Mouse (Mus musculus) forebrain, embryonic 11.5 days (tissue): ENCODE data around the gene Ap1g1. TPM values are rescaled to one million over a fixed set of nuclear protein-coding genes. Genes with fewer than 3 reads are reported as not detected.

Experiments used
- ATAC-seq: fragments of 200-750 bp; cut with Nextera tagmentation; replicated peaks from 2 replicates; pipeline ENCODE4 v1.8.0; 2017; ENCODE audit warnings: moderate TSS enrichment; ENCODE audit not compliant: low FRiP score
- DNase-seq: peaks from one replicate; pipeline ENCODE4 v3.0.0-alpha.2; 2017; ENCODE audit warnings: low spot score
- H3K27ac ChIP-seq: fragments of 300-500 bp; sonication (generic); 2 replicates; pipeline ENCODE4 v1.5.1; 2014; ENCODE audit warnings: low read depth, low read length
- H3K27me3 ChIP-seq: fragments of 300-500 bp; sonication (generic); 2 replicates; pipeline ENCODE4 v1.6.1; 2014; ENCODE audit warnings: mild to moderate bottlenecking, low read length, mixed read lengths; ENCODE audit not compliant: control insufficient read depth, insufficient read depth
- H3K36me3 ChIP-seq: fragments of 300-500 bp; sonication (generic); 2 replicates; pipeline ENCODE4 v1.6.1; 2014; ENCODE audit warnings: mild to moderate bottlenecking, low read length, moderate library complexity, mixed read lengths; ENCODE audit not compliant: control insufficient read depth, insufficient read depth
- H3K4me1 ChIP-seq: fragments of 300-500 bp; sonication (generic); replicated peaks from 2 replicates; pipeline ENCODE4 v1.6.1; 2014; ENCODE audit warnings: low read length, mixed read lengths; ENCODE audit not compliant: control insufficient read depth, insufficient read depth
- H3K4me2 ChIP-seq: fragments of 300-500 bp; sonication (generic); 2 replicates; pipeline ENCODE4 v1.6.1; 2014; ENCODE audit warnings: low read depth, mild to moderate bottlenecking, low read length, moderate library complexity, mixed read lengths; ENCODE audit not compliant: severe bottlenecking
- H3K4me3 ChIP-seq: fragments of 300-500 bp; sonication (generic); 2 replicates; pipeline ENCODE4 v1.5.1; 2014; ENCODE audit warnings: low read depth, low read length
- H3K9ac ChIP-seq: fragments of 300-500 bp; sonication (generic); 2 replicates; pipeline ENCODE4 v1.6.1; 2014; ENCODE audit warnings: low read length
- H3K9me3 ChIP-seq: fragments of 300-500 bp; sonication (generic); 2 replicates; pipeline ENCODE4 v1.6.1; 2016; ENCODE audit warnings: low read length, mixed read lengths; ENCODE audit not compliant: control insufficient read depth
- WGBS: fragments of 180-500 bp; shearing (Covaris S2); extraction: QIAGEN DNeasy Blood & Tissue Kit; methylation state at CpG from one replicate; pipeline ENCODE4 v1.1.7; 2014; 5-methylcytosine and 5-hydroxymethylcytosine counted together
- polyA plus RNA-seq: library from polyadenylated mRNA; unstranded; fragments of >200 nt; fragmentation: Nextera tagmentation; extraction: Ambion mirVana; gene quantifications from 2 replicates; pipeline ENCODE4 v1.2.1, GENCODE M21; 2014

The Ap1g1 gene
- polyA plus RNA-seq, 1 experiment from 2014 or later = 47.0 TPM

DNA sequence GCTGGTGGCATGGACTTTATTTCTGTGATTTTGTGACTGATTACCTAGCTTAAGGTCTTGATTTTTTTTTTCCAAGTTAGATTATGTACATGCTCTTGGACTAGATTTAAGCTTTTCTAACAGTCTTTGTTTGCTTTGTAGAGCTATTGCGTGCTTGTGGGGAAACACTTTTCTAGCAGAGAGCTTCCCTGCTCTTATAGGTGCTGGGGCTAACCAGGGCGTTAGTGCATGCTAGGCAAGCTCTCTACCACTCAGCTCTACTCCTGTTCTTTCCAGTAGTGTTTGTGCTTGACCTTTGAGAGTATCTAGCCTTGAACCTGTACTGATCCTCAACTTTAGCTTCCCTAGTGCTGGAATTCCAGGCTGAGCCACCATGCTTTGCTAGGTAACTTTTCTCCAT lies 22.0 kb downstream of the Ap1g1 start:
- no peaks in the 10 kb centered on the region; the same call in 1 of the 2 replicates for H3K36me3 ChIP-seq

GRCm38 (mm10) chr8:109803211-109803610 lies 24.9 kb downstream of the Ap1g1 start:
- Histone ChIP-seq H3K4me1 (no peaks in the 10 kb centered on the region), H3K27ac (no peak overlapping the region), H3K4me3 (no peak overlapping the region), H3K9me3 (no peaks in the 10 kb centered on the region), H3K4me2 (no peak overlapping the region), H3K9ac (no peak overlapping the region), H3K27me3 (no peaks in the 10 kb centered on the region), H3K36me3 (no peaks in the 10 kb centered on the region; the same call in 1 of the 2 replicates)
- DNase-seq (no peak), ATAC-seq (no peak)
- 95% methylated on average over 3 of the region's 3 CpGs for WGBS

More for the DNA sequence above, 22.0 kb downstream of the Ap1g1 start:
- WGBS = 90% methylated on average over 2 of the region's 2 CpGs
- no peaks in the 10 kb centered on the region for H3K9me3 ChIP-seq
- ATAC-seq (no peak), DNase-seq (no peak)
- no peaks in the 10 kb centered on the region for H3K27me3 ChIP-seq
- no peak overlapping the region for H3K4me3 ChIP-seq
- H3K9ac ChIP-seq = no peak overlapping the region
- H3K4me1 ChIP-seq = no peaks in the 10 kb centered on the region
- no peak overlapping the region for H3K4me2 ChIP-seq
- no peak overlapping the region for H3K27ac ChIP-seq

DNA sequence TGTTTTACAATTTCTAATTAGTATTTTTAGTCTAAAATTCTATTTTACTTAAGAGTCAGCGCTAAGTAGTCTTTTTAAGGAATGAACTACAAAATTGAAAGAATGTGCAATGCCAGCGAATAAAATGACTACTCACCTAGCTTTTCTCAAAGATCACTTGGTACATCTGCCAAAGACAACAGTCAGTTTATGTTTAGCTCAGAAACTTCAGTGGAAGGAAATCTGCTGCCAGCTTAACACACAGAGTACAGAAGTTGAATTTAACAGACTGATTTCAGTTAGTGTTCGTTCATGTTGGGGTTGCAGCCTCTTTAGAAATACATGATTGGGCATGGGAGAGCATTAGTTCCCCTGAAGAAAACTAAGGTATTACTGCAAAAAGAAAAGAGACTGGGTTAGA lies 25.4 kb downstream of the Ap1g1 start:
- no peak for DNase-seq
- Histone ChIP-seq H3K27me3 (no peaks in the 10 kb centered on the region), H3K4me3 (no peak overlapping the region), H3K4me1 (no peaks in the 10 kb centered on the region), H3K4me2 (no peak overlapping the region), H3K36me3 (no peaks in the 10 kb centered on the region; the same call in 1 of the 2 replicates), H3K9ac (no peak overlapping the region), H3K27ac (no peak overlapping the region), H3K9me3 (no peaks in the 10 kb centered on the region)
- ATAC-seq = no peak
- 95% methylated on average over 3 of the region's 3 CpGs for WGBS

DNA sequence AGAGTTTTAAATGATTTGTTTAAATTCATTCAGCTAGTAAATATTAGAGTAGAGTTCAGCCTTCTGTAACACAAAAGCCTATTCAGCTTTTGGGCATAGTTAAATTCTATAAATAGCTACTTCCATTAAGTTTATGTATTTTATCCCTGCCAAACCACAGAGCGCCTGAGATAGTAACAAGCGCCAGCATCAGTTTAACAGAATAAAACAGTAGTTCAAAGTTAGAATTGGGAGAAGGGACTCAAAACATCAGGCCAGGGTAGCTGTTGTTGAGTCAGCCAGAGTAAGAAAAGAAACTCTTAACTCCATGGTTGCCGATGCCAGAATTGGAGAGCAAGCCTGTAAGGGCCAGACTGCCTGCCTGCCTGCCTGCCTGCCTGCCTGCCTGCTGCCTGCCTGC lies 28.2 kb downstream of the Ap1g1 start:
- Histone ChIP-seq H3K9ac (no peak overlapping the region), H3K4me1 (no peaks in the 10 kb centered on the region), H3K4me3 (no peak overlapping the region), H3K27me3 (no peaks in the 10 kb centered on the region), H3K4me2 (no peak overlapping the region), H3K9me3 (no peaks in the 10 kb centered on the region), H3K27ac (no peak overlapping the region), H3K36me3 (no peaks in the 10 kb centered on the region; the same call in 1 of the 2 replicates)
- no peak for ATAC-seq
- DNase-seq = no peak
- 91% methylated on average over 3 of the region's 3 CpGs for WGBS

- H3K27ac ChIP-seq = no peak overlapping the region
- no peak overlapping the region for H3K4me2 ChIP-seq
Observed at GRCm38 (mm10) chr8:109807401-109808119, 29.2 kb downstream of the Ap1g1 start.

DNA sequence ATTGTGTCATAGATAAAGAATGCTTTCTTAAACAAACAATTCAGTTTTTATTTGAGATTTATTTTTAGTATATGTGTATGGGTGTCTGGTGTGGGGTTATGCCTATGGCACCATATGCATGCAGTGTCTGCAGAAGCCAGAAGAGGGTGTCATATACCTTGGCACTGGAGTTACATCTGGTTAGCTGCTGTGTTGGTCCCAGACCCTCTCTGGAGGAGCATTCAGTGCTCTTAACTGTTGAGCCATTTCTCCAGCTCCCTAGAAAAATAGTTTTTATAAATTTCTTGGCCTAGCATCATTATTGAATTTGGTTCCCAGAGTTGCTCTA lies 29.7 kb downstream of the Ap1g1 start:
- no peak for ATAC-seq

More at GRCm38 (mm10) chr8:109807401-109808119, 29.2 kb downstream of the Ap1g1 start:
- H3K4me1 ChIP-seq = no peaks in the 10 kb centered on the region
- no peak for DNase-seq
- no peaks in the 10 kb centered on the region for H3K27me3 ChIP-seq
- no peak overlapping the region for H3K9ac ChIP-seq
- H3K4me3 ChIP-seq = no peak overlapping the region
- WGBS = 89% methylated on average over 7 of the region's 7 CpGs
- H3K36me3 ChIP-seq = no peaks in the 10 kb centered on the region; the same call in 1 of the 2 replicates
- H3K9me3 ChIP-seq = no peaks in the 10 kb centered on the region
- no peak for ATAC-seq

GRCm38 (mm10) chr8:109810434-109810833 lies 32.1 kb downstream of the Ap1g1 start:
- Histone ChIP-seq H3K36me3 (no peaks in the 10 kb centered on the region), H3K4me1 (no peaks in the 10 kb centered on the region), H3K27me3 (no peaks in the 10 kb centered on the region), H3K9ac (no peak overlapping the region), H3K4me2 (no peak overlapping the region), H3K9me3 (no peaks in the 10 kb centered on the region), H3K27ac (no peak overlapping the region), H3K4me3 (no peak overlapping the region)
- ATAC-seq = no peak
- WGBS = 86% methylated on average over 3 of the region's 3 CpGs
- no peak for DNase-seq

More for the DNA sequence above, 29.7 kb downstream of the Ap1g1 start:
- Histone ChIP-seq H3K27ac (no peak overlapping the region), H3K27me3 (no peaks in the 10 kb centered on the region), H3K4me1 (no peaks in the 10 kb centered on the region), H3K4me2 (no peak overlapping the region), H3K4me3 (no peak overlapping the region), H3K9me3 (no peaks in the 10 kb centered on the region), H3K9ac (no peak overlapping the region), H3K36me3 (no peaks in the 10 kb centered on the region)
- DNase-seq = no peak

- Histone ChIP-seq H3K9ac (no peak overlapping the region), H3K4me3 (no peak overlapping the region), H3K36me3 (no peaks in the 10 kb centered on the region), H3K4me2 (no peak overlapping the region), H3K4me1 (no peaks in the 10 kb centered on the region), H3K9me3 (no peaks in the 10 kb centered on the region), H3K27me3 (no peaks in the 10 kb centered on the region), H3K27ac (no peak overlapping the region)
- ATAC-seq (no peak), DNase-seq (no peak)
- WGBS = 91% methylated on average over 2 of the region's 2 CpGs
Observed at GRCm38 (mm10) chr8:109815268-109815667, 36.9 kb downstream of the Ap1g1 start.

- Histone ChIP-seq H3K27ac (no peak overlapping the region), H3K4me1 (no peaks in the 10 kb centered on the region), H3K27me3 (no peaks in the 10 kb centered on the region), H3K4me3 (no peak overlapping the region), H3K9ac (no peak overlapping the region), H3K9me3 (no peaks in the 10 kb centered on the region), H3K36me3 (no peaks in the 10 kb centered on the region), H3K4me2 (no peak overlapping the region)
- ATAC-seq = no peak
- 57% methylated on average over 1 of the region's 1 CpGs for WGBS
- no peak for DNase-seq
Observed at GRCm38 (mm10) chr8:109817933-109818332, 39.6 kb downstream of the Ap1g1 start.
